8 mouse cellular contexts compared by ENCODE assay signal in the genomic region with DNA sequence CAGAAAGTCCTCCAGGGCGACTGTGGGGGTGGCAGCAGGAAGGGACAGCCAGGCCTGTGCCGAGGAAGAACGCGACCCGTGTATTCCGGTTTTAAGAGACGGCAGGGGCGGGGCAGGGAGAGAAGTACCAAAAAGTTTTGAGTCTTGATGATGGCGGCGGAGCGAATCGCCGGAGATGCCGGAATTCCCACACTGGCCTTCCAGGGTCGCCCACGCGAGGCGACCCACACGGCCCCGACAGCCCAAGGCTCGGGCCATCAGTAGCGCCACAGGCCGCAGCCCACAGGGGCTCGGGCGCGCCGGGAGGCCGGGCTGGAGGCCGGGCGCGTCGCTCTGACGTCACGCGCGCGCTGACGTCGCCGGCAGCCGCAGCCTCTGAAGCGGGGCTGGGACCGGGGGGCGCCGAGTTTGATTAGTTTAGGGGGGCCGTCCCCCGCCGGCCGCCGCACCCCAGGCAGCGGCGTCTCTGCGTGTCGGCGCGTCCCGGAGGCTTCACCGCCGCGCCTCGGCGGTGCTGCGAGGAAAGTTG. TPM values are rescaled to one million over a fixed set of nuclear protein-coding genes. Genes with fewer than 3 reads are reported as not detected.
DNase-seq lines count a peak whose midpoint lies in the region; ATAC-seq and TF ChIP-seq lines count a peak whose summit lies in the region.

TSS of gene Clasp2 (plus strand) at position 366 of the 529 bp plus-strand sequence.

- peak within 1 kb of the TSS; percentile 22 for H3K27ac ChIP-seq in CH12.LX (ENCODE audit: insufficient read depth, low read depth)
- H3K27ac ChIP-seq in forebrain, embryonic 11.5 days (ENCODE audit: low read depth, low read length): peak within 1 kb of the TSS; percentile 53; the same call in 1 of the 2 replicates
- peak within 1 kb of the TSS; percentile 92 for H3K27ac ChIP-seq in heart, embryonic 15.5 days
- H3K27ac ChIP-seq in liver, embryonic 14.5 days: peak within 1 kb of the TSS; percentile 56
- H3K27ac ChIP-seq in stomach, embryonic 15.5 days: peak within 1 kb of the TSS; percentile 78

- peaks cover 0 to 5% of the 10 kb centered on the region in 2 experiments for H3K36me3 ChIP-seq in CH12.LX (replicated peaks in 1 of 2; ENCODE audit: control insufficient read depth in 1 of 2, insufficient read depth in 1 of 2, low read length in 1 of 2)
- no peaks in the 10 kb centered on the region for H3K36me3 ChIP-seq in forebrain, embryonic 11.5 days (ENCODE audit: control insufficient read depth, insufficient read depth, low read length)
- H3K36me3 ChIP-seq in heart, embryonic 15.5 days: no peaks in the 10 kb centered on the region
- H3K36me3 ChIP-seq in liver, embryonic 14.5 days (replicated peaks; ENCODE audit: control insufficient read depth, insufficient read depth, low read depth): no peaks in the 10 kb centered on the region
- H3K36me3 ChIP-seq in stomach, embryonic 15.5 days: no peaks in the 10 kb centered on the region

- H3K4me2 ChIP-seq in CH12.LX (ENCODE audit: insufficient read depth, low read depth, poor library complexity, severe bottlenecking): peak within 1 kb of the TSS; percentile 88
- H3K4me2 ChIP-seq in forebrain, embryonic 11.5 days (ENCODE audit: low read depth, low read length, severe bottlenecking): peak within 1 kb of the TSS; percentile 92
- peak within 1 kb of the TSS; percentile 83 for H3K4me2 ChIP-seq in heart, embryonic 15.5 days
- H3K4me2 ChIP-seq in liver, embryonic 14.5 days (ENCODE audit: low read depth): peak within 1 kb of the TSS; percentile 99
- peak within 1 kb of the TSS; percentile 84 for H3K4me2 ChIP-seq in stomach, embryonic 15.5 days

- TF ChIP-seq EP300 in CH12.LX (IDR thresholded peaks at IDR 0.05; ENCODE audit: low read length): no peak
- no peak for TF ChIP-seq EP300 in liver, embryonic 14.5 days (IDR thresholded peaks at IDR 0.05; ENCODE audit: low read depth)

- H3K4me3 ChIP-seq in CH12.LX (replicated peaks in 1 of 3; ENCODE audit: low read depth in 2 of 3, low read length in 2 of 3, poor library complexity in 1 of 3): peak within 1 kb of the TSS; percentile 84 to 94 (median 88)
- peak within 1 kb of the TSS; percentile 94 for H3K4me3 ChIP-seq in forebrain, embryonic 11.5 days (ENCODE audit: low read depth, low read length)
- peak within 1 kb of the TSS; percentile 98 for H3K4me3 ChIP-seq in heart, embryonic 15.5 days
- H3K4me3 ChIP-seq in liver, embryonic 14.5 days (ENCODE audit: insufficient read depth in 1 of 2, low read depth in 2 of 2, low read length in 2 of 2): peak within 1 kb of the TSS; percentile 86 to 90
- H3K4me3 ChIP-seq in stomach, embryonic 15.5 days (replicated peaks): peak within 1 kb of the TSS; percentile 96

- dilution Hi-C loops in CH12.LX (cut with MboI; ENCODE audit: extremely low pct_ligation_motif_present, extremely low pct_unique_long_range_greater_than_20kb, low sequenced_read_pairs): no loop called here

- under 1% methylated on average over 53 of the region's 63 CpGs for WGBS in forebrain, embryonic 11.5 days
- WGBS in heart, embryonic 15.5 days: under 1% methylated on average over 63 of the region's 63 CpGs
- 0% methylated on average over 62 of the region's 63 CpGs for WGBS in liver, embryonic 14.5 days (ENCODE audit: insufficient replicate concordance)
- under 1% methylated on average over 57 of the region's 63 CpGs for WGBS in stomach, embryonic 15.5 days

- H3K9ac ChIP-seq in CH12.LX (ENCODE audit: insufficient read depth, low read depth): peak within 1 kb of the TSS; percentile 74
- H3K9ac ChIP-seq in forebrain, embryonic 11.5 days (ENCODE audit: low read length): peak within 1 kb of the TSS; percentile 85
- H3K9ac ChIP-seq in heart, embryonic 15.5 days: peak within 1 kb of the TSS; percentile 89
- peak within 1 kb of the TSS; percentile 79 for H3K9ac ChIP-seq in liver, embryonic 14.5 days (replicated peaks)
- peak within 1 kb of the TSS; percentile 86 for H3K9ac ChIP-seq in stomach, embryonic 15.5 days

- peaks cover 23% of the 10 kb centered on the region for H3K79me2 ChIP-seq in CH12.LX (replicated peaks; ENCODE audit: control insufficient read depth, extremely low read depth, insufficient read depth, poor library complexity, severe bottlenecking)

- peak; percentile 85 for TF ChIP-seq POLR2A in CH12.LX (IDR thresholded peaks at IDR 0.05; ENCODE audit: low read depth, low read length)

- ATAC-seq in forebrain, embryonic 11.5 days (replicated peaks; ENCODE audit: low FRiP score): peak; percentile 97
- peak; percentile 91 for ATAC-seq in heart, embryonic 15.5 days (replicated peaks; ENCODE audit: insufficient number of reproducible peaks, insufficient read depth, low FRiP score, low read depth)
- ATAC-seq in liver, embryonic 14.5 days (ENCODE audit: insufficient read depth): peak; percentile 94
- peak; percentile 93 for ATAC-seq in stomach, embryonic 15.5 days (ENCODE audit: insufficient read depth, low FRiP score, low read depth)

- no peaks in the 10 kb centered on the region for H3K9me3 ChIP-seq in CH12.LX (replicated peaks; ENCODE audit: low read length)
- H3K9me3 ChIP-seq in forebrain, embryonic 11.5 days (ENCODE audit: control insufficient read depth, low read length): no peaks in the 10 kb centered on the region
- no peaks in the 10 kb centered on the region for H3K9me3 ChIP-seq in heart, embryonic 15.5 days (replicated peaks)
- H3K9me3 ChIP-seq in liver, embryonic 14.5 days (ENCODE audit: control insufficient read depth, low read length): no peaks in the 10 kb centered on the region
- H3K9me3 ChIP-seq in stomach, embryonic 15.5 days: no peaks in the 10 kb centered on the region

- TF ChIP-seq RAD21 in CH12.LX (IDR thresholded peaks at IDR 0.05; ENCODE audit: low read depth, low read length): no peak

- no peaks in the 10 kb centered on the region for H3K27me3 ChIP-seq in CH12.LX (replicated peaks)
- H3K27me3 ChIP-seq in forebrain, embryonic 11.5 days (ENCODE audit: control insufficient read depth, insufficient read depth, low read length): no peaks in the 10 kb centered on the region
- H3K27me3 ChIP-seq in heart, embryonic 15.5 days: no peaks in the 10 kb centered on the region
- H3K27me3 ChIP-seq in liver, embryonic 14.5 days (ENCODE audit: control insufficient read depth, insufficient read depth, low read length): no peaks in the 10 kb centered on the region
- no peaks in the 10 kb centered on the region for H3K27me3 ChIP-seq in stomach, embryonic 15.5 days (replicated peaks)

- no peak for TF ChIP-seq CTCF in CH12.LX (conservative IDR thresholded peaks at IDR 0.05 in 1 of 2, IDR thresholded peaks at IDR 0.05 in 1 of 2; ENCODE audit: low read depth in 2 of 2, low read length in 2 of 2)
- TF ChIP-seq CTCF in liver, embryonic 14.5 days (IDR thresholded peaks at IDR 0.05; ENCODE audit: low read depth): no peak

- H3K4me1 ChIP-seq in CH12.LX (ENCODE audit: control insufficient read depth in 1 of 2, insufficient read depth in 2 of 2): peaks cover 11 to 40% of the 10 kb centered on the region in 2 experiments
- H3K4me1 ChIP-seq in forebrain, embryonic 11.5 days (replicated peaks; ENCODE audit: control insufficient read depth, insufficient read depth, low read length): no peaks in the 10 kb centered on the region; the same call in 1 of the 2 replicates
- H3K4me1 ChIP-seq in heart, embryonic 15.5 days (replicated peaks): peaks cover 12% of the 10 kb centered on the region
- peaks cover 5 to 9% of the 10 kb centered on the region in 2 experiments for H3K4me1 ChIP-seq in liver, embryonic 14.5 days (replicated peaks; ENCODE audit: control insufficient read depth in 2 of 2, insufficient read depth in 2 of 2, low read length in 1 of 2)
- 0 out of 2 replicates have a peak, but pooled peaks cover 3% of the 10 kb centered on the region for H3K4me1 ChIP-seq in stomach, embryonic 15.5 days

- peak; percentile 71 for DNase-seq in CH12.LX (ENCODE audit: extremely low read depth)
- DNase-seq in c-Kit-positive CD71-negative TER-119-negative erythroid progenitor cells, embryonic 14.5 days (ENCODE audit: low read depth): peak; percentile 53
- peak; percentile 88 for DNase-seq in forebrain, embryonic 11.5 days (ENCODE audit: low spot score)
- peak; percentile 89 for DNase-seq in kidney, postnatal 14 days
- peak; percentile 52 to 60 (median 60) for DNase-seq in liver, embryonic 14.5 days (ENCODE audit: low read depth in 3 of 3, low spot score in 3 of 3)
- DNase-seq in neural tube, embryonic 10.5 days (ENCODE audit: extremely low spot score, low spot score): peak; percentile 80

- in situ Hi-C loops in CH12.LX (cut with MboI; ENCODE audit: low pct_ligation_motif_present, low pct_unique_long_range_greater_than_20kb, low sequenced_read_pairs): loop anchor here (10.0 to 25.0 kb wide), 2 partner anchors 184 to 346 kb away; no protein-coding TSS in a partner anchor

TF ChIP-seq in CH12.LX, 34 proteins besides CTCF, POLR2A, EP300 and RAD21:
- TF ChIP-seq SMC3 (IDR thresholded peaks at IDR 0.05; ENCODE audit: low read depth, low read length) (no peak), TCF12 (IDR thresholded peaks at IDR 0.05; ENCODE audit: low read depth, low read length) (peak; percentile 63; the same call in 1 of the 2 replicates), ELF1 (IDR thresholded peaks at IDR 0.05; ENCODE audit: low read depth, low read length) (peak; percentile 10; the same call in 1 of the 2 replicates), NELFE (IDR thresholded peaks at IDR 0.05; ENCODE audit: low read depth, low read length) (peak; percentile 81), IRF4 (IDR thresholded peaks at IDR 0.05; ENCODE audit: low read depth, low read length) (0 out of 2 replicates have a peak, but pooled peaks have one; percentile 25), KAT2A (IDR thresholded peaks at IDR 0.05; ENCODE audit: insufficient replicate concordance, low read length) (0 out of 2 replicates have a peak, but pooled peaks have one; percentile 35), SIN3A (IDR thresholded peaks at IDR 0.05; ENCODE audit: low read length) (peak; percentile 35; the same call in 1 of the 2 replicates), MAFK (IDR thresholded peaks at IDR 0.05; ENCODE audit: insufficient replicate concordance, low read length) (no peak), HCFC1 (IDR thresholded peaks at IDR 0.05; ENCODE audit: low read depth, low read length) (peak; percentile 60; the same call in 1 of the 2 replicates), MXI1 (IDR thresholded peaks at IDR 0.05; ENCODE audit: low read depth, low read length) (peak; percentile 81), ETS1 (conservative IDR thresholded peaks at IDR 0.05; ENCODE audit: low read depth, low read length) (no peak)

RNA-seq across cellular contexts. Expression of gene Clasp2, which starts in this region (rescaled TPM):
- total RNA-seq in CH12.LX (2012; rRNA removed): 29.8 and 32.4 TPM in 2 replicates
- total RNA-seq in CH12.LX (2014; rRNA removed): 23.9 and 25.9 TPM in 2 replicates
- polyA plus RNA-seq in CH12.LX (2012; ENCODE audit: insufficient read length, low read depth): 24.9 and 27.0 TPM in 2 replicates
- 53.7 and 59.2 TPM in 2 replicates for polyA plus RNA-seq in forebrain, embryonic 11.5 days (2014; fragmentation: Nextera tagmentation; extraction: Ambion mirVana)
- 20.8 and 25.2 TPM in 2 replicates for polyA plus RNA-seq in heart, embryonic 15.5 days (2015; fragmentation: Nextera tagmentation; extraction: Ambion mirVana)
- polyA plus RNA-seq in liver, embryonic 14.5 days (2012; rRNA removed): 3.1 and 4.7 TPM in 2 replicates
- polyA plus RNA-seq in liver, embryonic 14.5 days (2014; fragmentation: Nextera tagmentation; extraction: Ambion mirVana): 8.8 and 11.6 TPM in 2 replicates
- 24.9 and 25.9 TPM in 2 replicates for polyA plus RNA-seq in stomach, embryonic 15.5 days (2015; fragmentation: Nextera tagmentation; extraction: Ambion mirVana)

Comparison
In these comparisons a context has a peak if more than half of its experiments do, and no peak if none do; other contexts are left out.
1. Peak in every context shown above with its lines: DNase-seq, ATAC-seq, H3K4me3 ChIP-seq and H3K27ac ChIP-seq.
2. H3K27ac ChIP-seq: peak in every context shown above with its lines; median percentile 92 in heart, embryonic 15.5 days; 78 in stomach, embryonic 15.5 days; 56 in liver, embryonic 14.5 days; 53 in forebrain, embryonic 11.5 days; 22 in CH12.LX.